Mouse (Mus musculus): ENCODE measurements around the gene Gpatch3. TPM values are rescaled to one million over a fixed set of nuclear protein-coding genes. Genes with fewer than 3 reads are reported as not detected.

Gene Gpatch3
- polyA plus RNA-seq, 1 experiment from 2014 or later = 4.5 TPM

GRCm38 (mm10) chr4:133631769-133632411 lies 57.3 kb downstream of the Gpatch3 start:
- TF ChIP-seq CTCF (IDR thresholded peaks at IDR 0.05; ENCODE audit: low read depth) (no peak), EP300 (IDR thresholded peaks at IDR 0.05; ENCODE audit: low read depth) (no peak)
- H3K9ac ChIP-seq (replicated peaks) = peak overlapping the region; percentile 91
- no peaks in the 10 kb centered on the region for H3K9me3 ChIP-seq (ENCODE audit: low read length)
- H3K27me3 ChIP-seq (ENCODE audit: insufficient read depth, low read length) = no peaks in the 10 kb centered on the region
- H3K36me3 ChIP-seq (replicated peaks; ENCODE audit: insufficient read depth, low read length) = peaks cover 2% of the 10 kb centered on the region; the same call in 1 of the 2 replicates
- 38% methylated on average over 9 of the region's 9 CpGs for WGBS (ENCODE audit: insufficient replicate concordance)
- H3K4me3 ChIP-seq (ENCODE audit: low read depth, low read length) = peak overlapping the region; percentile 77
- H3K4me2 ChIP-seq (ENCODE audit: low read depth, low read length) = peak overlapping the region; percentile 97
- ATAC-seq (no peak), DNase-seq (no peak)
- H3K4me1 ChIP-seq (ENCODE audit: insufficient read depth) = peaks cover 22% of the 10 kb centered on the region
- peak overlapping the region; percentile 81; the same call in 1 of the 2 replicates for H3K27ac ChIP-seq (ENCODE audit: low read depth)

GRCm38 (mm10) chr4:133632483-133633327 lies 58.2 kb downstream of the Gpatch3 start:
- H3K27me3 ChIP-seq (ENCODE audit: insufficient read depth, low read length) = no peaks in the 10 kb centered on the region
- no peaks in the 10 kb centered on the region for H3K9me3 ChIP-seq (ENCODE audit: low read length)
- peak overlapping the region; percentile 91 for H3K9ac ChIP-seq (replicated peaks)
- H3K36me3 ChIP-seq (replicated peaks; ENCODE audit: insufficient read depth, low read length) = no peaks in the 10 kb centered on the region
- WGBS (ENCODE audit: insufficient replicate concordance) = 5% methylated on average over 45 of the region's 69 CpGs
- peak overlapping the region; percentile 97 for H3K4me2 ChIP-seq (ENCODE audit: low read depth, low read length)
- H3K27ac ChIP-seq (ENCODE audit: low read depth) = peak overlapping the region; percentile 81
- TF ChIP-seq CTCF (IDR thresholded peaks at IDR 0.05; ENCODE audit: low read depth) = no peak
- no peak for TF ChIP-seq EP300 (IDR thresholded peaks at IDR 0.05; ENCODE audit: low read depth)
- H3K4me1 ChIP-seq (ENCODE audit: insufficient read depth) = peaks cover 22% of the 10 kb centered on the region
- peak; percentile 71 for ATAC-seq
- H3K4me3 ChIP-seq (ENCODE audit: low read depth, low read length) = peak overlapping the region; percentile 77
- no peak for DNase-seq

- TF ChIP-seq CTCF (IDR thresholded peaks at IDR 0.05; ENCODE audit: low read depth) = peak; percentile 80
- TF ChIP-seq EP300 (IDR thresholded peaks at IDR 0.05; ENCODE audit: low read depth) = no peak
- Histone ChIP-seq H3K9ac (replicated peaks) (peak overlapping the region; percentile 91), H3K27me3 (ENCODE audit: insufficient read depth, low read length) (no peaks in the 10 kb centered on the region), H3K36me3 (replicated peaks; ENCODE audit: insufficient read depth, low read length) (no peaks in the 10 kb centered on the region), H3K4me2 (ENCODE audit: low read depth, low read length) (peak overlapping the region; percentile 97), H3K27ac (ENCODE audit: low read depth) (peak overlapping the region; percentile 81), H3K4me1 (ENCODE audit: insufficient read depth) (peaks cover 22% of the 10 kb centered on the region), H3K9me3 (ENCODE audit: low read length) (no peaks in the 10 kb centered on the region), H3K4me3 (ENCODE audit: low read depth, low read length) (peak overlapping the region; percentile 77)
- 32% methylated on average over 9 of the region's 47 CpGs for WGBS (ENCODE audit: insufficient replicate concordance)
- peak; percentile 92 for ATAC-seq
- DNase-seq = peak; percentile 93
Observed at GRCm38 (mm10) chr4:133633332-133634042, 58.9 kb downstream of the Gpatch3 start.

Small RNA genes within 50 kb of the gene (microRNA-seq; reads per million reads assigned to microRNA genes)
- gene Gm23158 = not detected

Other genes with a start within 250 kb of the Gpatch3 start
- 5.3 and 5.5 TPM in 2 replicates for gene Wdtc1, start 221.3 kb upstream of the Gpatch3 start, polyA plus RNA-seq (2015; fragmentation: Nextera tagmentation; extraction: Ambion mirVana)
- gene Slc9a1, start 205.0 kb upstream of the Gpatch3 start, polyA plus RNA-seq (2015; fragmentation: Nextera tagmentation; extraction: Ambion mirVana) = 1.8 TPM in 2 replicates
- 0.07 and 0.08 TPM in 2 replicates for gene Tent5b, start 94.6 kb upstream of the Gpatch3 start, polyA plus RNA-seq (2015; fragmentation: Nextera tagmentation; extraction: Ambion mirVana)
- gene Trnp1, start 76.2 kb upstream of the Gpatch3 start, polyA plus RNA-seq (2015; fragmentation: Nextera tagmentation; extraction: Ambion mirVana) = 0.34 TPM in 1 of 2 replicates, not detected in the other
- 5.5 and 5.9 TPM in 2 replicates for gene Kdf1, start 55.8 kb upstream of the Gpatch3 start, polyA plus RNA-seq (2015; fragmentation: Nextera tagmentation; extraction: Ambion mirVana)
- 118 and 129 TPM in 2 replicates for gene Nudc, start 28.7 kb upstream of the Gpatch3 start, polyA plus RNA-seq (2015; fragmentation: Nextera tagmentation; extraction: Ambion mirVana)
- 32.7 and 44.1 TPM in 2 replicates for gene Nr0b2, start 21.4 kb upstream of the Gpatch3 start, polyA plus RNA-seq (2015; fragmentation: Nextera tagmentation; extraction: Ambion mirVana)
- gene Gpn2, start 9.6 kb downstream of the Gpatch3 start, polyA plus RNA-seq (2015; fragmentation: Nextera tagmentation; extraction: Ambion mirVana) = 10.2 and 10.9 TPM in 2 replicates
- gene Sfn, start 27.4 kb downstream of the Gpatch3 start, polyA plus RNA-seq (2015; fragmentation: Nextera tagmentation; extraction: Ambion mirVana) = 0.40 and 0.59 TPM in 2 replicates
- gene Zdhhc18, start 75.4 kb downstream of the Gpatch3 start, polyA plus RNA-seq (2015; fragmentation: Nextera tagmentation; extraction: Ambion mirVana) = 2.1 and 2.6 TPM in 2 replicates
- gene Pigv, start 97.9 kb downstream of the Gpatch3 start, polyA plus RNA-seq (2015; fragmentation: Nextera tagmentation; extraction: Ambion mirVana) = 5.2 and 5.9 TPM in 2 replicates
- 6.1 and 6.2 TPM in 2 replicates for gene Arid1a, start 182.0 kb downstream of the Gpatch3 start, polyA plus RNA-seq (2015; fragmentation: Nextera tagmentation; extraction: Ambion mirVana)